Mouse (Mus musculus) kidney, adult 2 months (tissue): ENCODE data around the gene Nkd1. TPM values are rescaled to one million over a fixed set of nuclear protein-coding genes. Genes with fewer than 3 reads are reported as not detected.

Experiments
- DNase-seq: peaks from one replicate; pipeline ENCODE4 v3.0.0; 2021
- H3K27ac ChIP-seq: fragments of 200-500 bp; 2 replicates; pipeline ENCODE4 v1.5.1; 2012; ENCODE audit warnings: low read depth, low read length, control low read depth, inconsistent platforms; ENCODE audit not compliant: insufficient read depth
- H3K27me3 ChIP-seq: fragments of 200-500 bp; replicated peaks from 2 replicates; pipeline ENCODE4 v1.6.1; 2012; ENCODE audit warnings: mild to moderate bottlenecking, moderate library complexity, low read length, inconsistent platforms; ENCODE audit not compliant: control insufficient read depth, insufficient read depth
- H3K36me3 ChIP-seq: fragments of 200-500 bp; 2 replicates; pipeline ENCODE4 v1.6.1; 2012; ENCODE audit warnings: mild to moderate bottlenecking, moderate library complexity, low read length, inconsistent platforms; ENCODE audit not compliant: control insufficient read depth, insufficient read depth
- H3K4me1 ChIP-seq: fragments of 200-500 bp; 2 replicates; pipeline ENCODE4 v1.6.1; 2011; ENCODE audit warnings: low read length; ENCODE audit not compliant: control insufficient read depth, insufficient read depth
- H3K4me3 ChIP-seq: fragments of 200-500 bp; 2 replicates; pipeline ENCODE4 v1.5.1; 2011; ENCODE audit warnings: mild to moderate bottlenecking, low read depth, low read length, control low read depth; ENCODE audit not compliant: insufficient read depth
- CTCF ChIP-seq: fragments of 200-500 bp; conservative IDR thresholded peaks from 2 replicates; pipeline ENCODE4 v1.5.1; 2011; ENCODE audit warnings: low read depth, mild to moderate bottlenecking, control low read depth, low read length, moderate library complexity, mixed read lengths; ENCODE audit not compliant: insufficient read depth, insufficient read length
- POLR2A ChIP-seq: fragments of 200-500 bp; IDR thresholded peaks from one replicate; pipeline ENCODE4 v1.6.1; 2011; ENCODE audit warnings: low read depth, low read length, control low read depth
- WGBS: fragments of 180-500 bp; shearing (Covaris S2); methylation state at CpG from one replicate; pipeline ENCODE4 v1.1.7; 2018; 5-methylcytosine and 5-hydroxymethylcytosine counted together
- polyA plus RNA-seq: library from polyadenylated mRNA; depleted of rRNA; stranded (reverse); fragments of >200 nt; gene quantifications from 2 replicates; pipeline ENCODE4 v1.2.3, GENCODE M21; 2012

Nkd1 gene
- polyA plus RNA-seq, 1 experiment = 8.6 TPM

- no peak for DNase-seq
- H3K36me3 ChIP-seq = no peaks in the 10 kb centered on the region
- no peaks in the 10 kb centered on the region for H3K27me3 ChIP-seq
- H3K27ac ChIP-seq = no peak overlapping the region
- no peak for TF ChIP-seq CTCF
- TF ChIP-seq POLR2A = no peak
- H3K4me1 ChIP-seq = no peaks in the 10 kb centered on the region
- WGBS = 100% methylated on average over 1 of the region's 1 CpGs
- H3K4me3 ChIP-seq = no peak overlapping the region
Measured at GRCm38 (mm10) chr8:88593947-88594346, 72.8 kb downstream of the Nkd1 start.

- 77% methylated on average over 12 of the region's 12 CpGs for WGBS
- Histone ChIP-seq H3K36me3 (no peaks in the 10 kb centered on the region), H3K4me3 (no peak overlapping the region), H3K27ac (no peak overlapping the region), H3K4me1 (no peaks in the 10 kb centered on the region), H3K27me3 (no peaks in the 10 kb centered on the region)
- TF ChIP-seq CTCF = no peak
- no peak for TF ChIP-seq POLR2A
- no peak for DNase-seq
Measured at GRCm38 (mm10) chr8:88596042-88596441, 74.9 kb downstream of the Nkd1 start.

- 77% methylated on average over 5 of the region's 5 CpGs for WGBS
- no peaks in the 10 kb centered on the region for H3K27me3 ChIP-seq
- H3K4me1 ChIP-seq = no peaks in the 10 kb centered on the region
- H3K36me3 ChIP-seq = no peaks in the 10 kb centered on the region
- no peak overlapping the region for H3K4me3 ChIP-seq
- DNase-seq = no peak
- H3K27ac ChIP-seq = no peak overlapping the region
- TF ChIP-seq CTCF (no peak), POLR2A (no peak)
Measured at GRCm38 (mm10) chr8:88598578-88598977, 77.4 kb downstream of the Nkd1 start.

GRCm38 (mm10) chr8:88599491-88599890, 78.3 kb downstream of the Nkd1 start:
- no peak for DNase-seq
- Histone ChIP-seq H3K4me3 (no peak overlapping the region), H3K27ac (no peak overlapping the region), H3K27me3 (no peaks in the 10 kb centered on the region), H3K36me3 (no peaks in the 10 kb centered on the region), H3K4me1 (no peaks in the 10 kb centered on the region)
- TF ChIP-seq POLR2A (no peak), CTCF (no peak)
- WGBS = 81% methylated on average over 7 of the region's 7 CpGs

- H3K4me3 ChIP-seq = no peak overlapping the region
- 18% methylated on average over 10 of the region's 10 CpGs for whole genome bisulfite sequencing
- TF ChIP-seq CTCF = no peak
- TF ChIP-seq POLR2A = no peak
Measured at GRCm38 (mm10) chr8:88603446-88603989, 82.4 kb downstream of the Nkd1 start.

GRCm38 (mm10) chr8:88604065-88605038, 83.2 kb downstream of the Nkd1 start:
- WGBS = 16% methylated on average over 20 of the region's 20 CpGs
- TF ChIP-seq POLR2A (no peak), CTCF (no peak)
- peak; percentile 56 for DNase-seq
- Histone ChIP-seq H3K27me3 (no peaks in the 10 kb centered on the region), H3K27ac (no peak overlapping the region), H3K36me3 (no peaks in the 10 kb centered on the region), H3K4me3 (no peak overlapping the region), H3K4me1 (no peaks in the 10 kb centered on the region)

More at GRCm38 (mm10) chr8:88603446-88603989, 82.4 kb downstream of the Nkd1 start:
- no peak for DNase-seq
- Histone ChIP-seq H3K4me1 (no peaks in the 10 kb centered on the region), H3K36me3 (no peaks in the 10 kb centered on the region), H3K27me3 (no peaks in the 10 kb centered on the region), H3K27ac (no peak overlapping the region)
